Mouse (Mus musculus): ENCODE measurements around the gene Arhgef7.

Arhgef7 gene

DNA sequence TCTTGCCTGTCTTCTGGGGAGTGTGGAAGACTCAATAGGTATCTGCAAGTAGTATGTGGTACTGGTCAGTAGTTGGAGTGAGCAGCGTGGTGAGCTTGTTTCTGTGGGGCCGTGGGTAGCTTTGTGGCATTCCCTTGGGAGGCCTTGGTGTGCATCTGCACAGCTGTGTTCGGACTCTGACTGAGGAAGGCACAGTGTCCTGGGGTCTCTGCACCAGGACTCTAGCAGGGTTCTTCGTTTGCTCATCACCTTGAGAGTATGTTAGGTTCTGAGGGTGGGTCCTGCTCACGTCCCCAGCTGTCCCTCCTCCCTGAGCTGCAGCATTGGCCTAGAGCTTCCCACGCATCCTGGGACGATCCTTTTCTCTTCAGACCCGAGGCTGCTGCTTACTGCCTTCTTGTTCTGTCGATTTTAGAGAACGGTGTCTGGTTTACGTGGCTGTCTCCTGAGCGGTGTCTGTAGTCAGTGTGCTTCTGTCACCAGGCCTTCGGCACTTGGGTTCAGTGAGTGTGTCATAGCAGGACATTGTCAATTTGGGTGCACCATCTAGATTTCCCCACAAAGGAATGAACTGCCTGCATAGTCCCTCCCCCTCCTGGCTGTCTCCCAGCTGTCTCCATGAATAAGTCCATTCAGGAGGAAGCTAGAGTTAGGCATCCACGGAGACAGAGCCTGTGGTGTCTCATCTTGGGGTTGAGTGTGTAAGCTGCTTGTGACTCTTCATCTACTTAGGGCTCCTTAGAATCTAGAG, 70.4 kb downstream of the Arhgef7 start:
- no peak for DNase-seq (ENCODE audit: low spot score in 2 of 2)

- no peak for DNase-seq (ENCODE audit: low spot score in 2 of 2)
These were observed 71.0 kb downstream of the Arhgef7 start for GRCm38 (mm10) chr8:11798480-11798867.

- DNase-seq (ENCODE audit: low spot score in 2 of 2), result no peak
These were observed 71.6 kb downstream of the Arhgef7 start for GRCm38 (mm10) chr8:11799098-11799497.

- no peak for DNase-seq (ENCODE audit: low spot score in 2 of 2)
These were observed 73.0 kb downstream of the Arhgef7 start for GRCm38 (mm10) chr8:11800481-11800880.

GRCm38 (mm10) chr8:11801571-11801970, 74.0 kb downstream of the Arhgef7 start:
- DNase-seq (ENCODE audit: low spot score in 2 of 2), result no peak

DNA sequence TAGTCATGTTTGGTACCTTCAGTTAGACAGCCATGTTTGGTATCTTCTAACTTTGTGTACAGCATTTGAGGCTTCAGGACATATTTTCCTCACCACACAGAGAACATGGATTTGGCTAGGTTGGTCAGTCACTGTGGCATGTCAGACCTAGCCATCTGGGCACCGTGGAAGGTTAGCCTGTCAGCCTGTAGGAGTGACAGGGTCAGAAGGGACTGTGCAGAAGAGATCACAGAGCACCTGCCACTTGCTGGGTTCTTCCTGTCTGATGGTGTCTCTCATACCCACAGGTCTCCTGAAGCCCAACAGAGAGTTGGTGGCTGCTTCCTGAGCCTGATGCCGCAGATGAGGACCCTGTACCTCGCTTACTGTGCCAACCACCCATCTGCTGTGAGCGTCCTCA, 77.4 kb downstream of the Arhgef7 start:
- no peak for DNase-seq (ENCODE audit: low spot score in 2 of 2)

GRCm38 (mm10) chr8:11806252-11806651, 78.7 kb downstream of the Arhgef7 start:
- DNase-seq (ENCODE audit: low spot score in 2 of 2), result no peak

GRCm38 (mm10) chr8:11807361-11807760, 79.8 kb downstream of the Arhgef7 start:
- DNase-seq (ENCODE audit: low spot score in 2 of 2), result no peak

DNA sequence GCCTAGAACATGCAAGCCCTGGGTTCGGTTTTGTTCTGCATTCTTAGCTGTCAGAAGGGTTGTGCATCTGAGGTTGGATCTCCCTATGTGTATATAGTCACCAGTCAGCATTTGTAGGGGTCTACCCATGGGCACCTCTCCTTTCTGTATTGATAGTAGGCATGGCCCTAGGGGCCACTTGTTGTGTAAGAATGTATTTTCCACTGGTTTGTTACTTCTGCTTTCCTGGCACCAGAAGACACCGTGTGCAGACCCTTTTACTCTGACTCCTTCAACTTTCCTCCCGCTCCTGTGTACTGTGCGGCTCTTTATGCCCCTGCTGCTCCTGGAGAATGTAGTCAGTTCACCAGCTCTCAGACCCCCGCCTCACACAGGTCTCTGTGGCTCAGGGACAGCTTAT, 80.5 kb downstream of the Arhgef7 start:
- no peak for DNase-seq (ENCODE audit: low spot score in 2 of 2)

- no peak for DNase-seq (ENCODE audit: low spot score in 2 of 2)
These were observed 82.9 kb downstream of the Arhgef7 start for GRCm38 (mm10) chr8:11810426-11810825.

DNA sequence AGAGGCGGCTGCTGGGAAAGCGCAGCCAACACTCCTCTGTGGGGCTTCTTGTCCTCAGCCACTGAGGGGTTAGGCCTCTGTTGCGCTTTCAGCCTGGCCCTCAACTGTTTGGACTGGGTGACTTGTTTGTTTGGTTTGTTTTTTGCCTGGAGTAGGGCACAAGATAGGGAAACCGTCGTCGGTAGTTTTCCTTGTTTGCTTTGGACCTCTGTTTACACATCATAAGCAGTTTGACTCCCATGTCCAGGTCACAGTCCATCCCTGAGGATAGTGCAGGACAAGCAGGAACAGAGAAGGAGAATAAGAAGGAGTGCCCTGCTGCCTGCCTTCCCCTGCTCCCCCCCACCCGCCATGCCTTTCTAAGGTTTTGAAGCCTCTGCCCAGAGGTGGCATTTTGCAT, 86.3 kb downstream of the Arhgef7 start:
- no peak for DNase-seq (ENCODE audit: low spot score in 2 of 2)

DNA sequence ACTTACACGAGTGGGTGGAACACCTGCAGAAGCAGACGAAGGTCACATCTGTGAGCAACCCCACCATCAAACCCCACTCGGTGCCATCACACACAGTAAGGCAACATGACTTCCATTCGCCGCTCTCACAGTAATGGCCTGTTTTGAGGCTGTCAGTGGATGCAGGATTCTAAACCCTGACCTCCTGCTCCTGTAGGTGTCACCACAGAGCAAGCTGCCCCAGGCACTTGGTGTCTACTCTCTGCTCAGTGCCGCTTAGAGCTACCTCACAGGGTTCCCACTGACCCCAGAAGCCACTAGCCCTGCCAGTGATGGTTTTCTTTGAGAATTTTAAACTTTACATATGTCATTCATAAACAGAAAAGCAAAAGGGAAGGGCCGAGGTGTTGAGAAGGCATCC, 87.7 kb downstream of the Arhgef7 start:
- no peak for DNase-seq (ENCODE audit: low spot score in 2 of 2)

DNA sequence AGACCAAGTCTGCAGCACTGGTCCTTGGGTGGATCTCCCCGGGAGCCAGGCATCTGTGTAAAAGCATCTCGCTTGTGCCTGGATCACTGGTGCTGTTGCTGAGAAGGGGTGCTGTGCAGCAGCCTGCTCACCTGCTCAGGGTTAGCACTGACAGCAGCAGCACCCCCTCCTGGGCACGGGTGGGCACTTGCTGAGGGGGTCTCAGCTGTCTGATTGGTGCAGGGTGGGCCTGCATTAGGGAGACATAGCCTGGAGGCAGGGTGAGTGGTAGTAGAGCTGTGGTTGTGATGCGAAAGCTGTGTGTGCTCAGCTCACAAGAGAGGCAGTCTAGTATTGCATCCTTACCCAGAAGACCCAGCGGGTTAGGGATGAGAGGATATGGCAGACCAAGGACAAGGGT, 92.6 kb downstream of the Arhgef7 start:
- no peak for DNase-seq (ENCODE audit: low spot score in 2 of 2)

DNA sequence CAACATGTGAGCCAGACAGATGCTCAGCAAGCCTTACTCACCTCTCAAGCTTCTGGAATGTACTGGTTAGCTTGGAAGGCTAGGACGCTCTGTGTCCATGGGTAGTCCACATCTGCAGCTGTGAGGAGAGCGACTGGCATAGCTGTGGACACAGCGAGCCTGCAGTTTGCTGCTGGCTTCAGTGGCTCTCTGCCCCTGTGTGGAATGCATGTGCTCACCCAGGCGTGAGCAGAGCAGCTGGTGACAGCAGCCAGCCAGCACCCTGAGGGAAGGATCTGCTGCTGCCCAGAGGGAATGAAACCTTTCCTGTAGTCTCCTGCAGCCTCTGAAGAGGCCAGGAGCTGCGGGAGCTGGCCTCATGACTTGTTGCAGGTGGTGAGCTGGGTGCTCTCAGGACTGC, 93.0 kb downstream of the Arhgef7 start:
- no peak for DNase-seq (ENCODE audit: low spot score in 2 of 2)

GRCm38 (mm10) chr8:11821451-11822206, 94.1 kb downstream of the Arhgef7 start:
- no peak for DNase-seq (ENCODE audit: low spot score in 2 of 2)

GRCm38 (mm10) chr8:11822550-11823060, 95.1 kb downstream of the Arhgef7 start:
- no peak for DNase-seq (ENCODE audit: low spot score in 2 of 2)

GRCm38 (mm10) chr8:11825756-11826155, 98.2 kb downstream of the Arhgef7 start:
- DNase-seq (ENCODE audit: low spot score in 2 of 2), result no peak

GRCm38 (mm10) chr8:11827312-11827711, 99.8 kb downstream of the Arhgef7 start:
- no peak for DNase-seq (ENCODE audit: low spot score in 2 of 2)

DNA sequence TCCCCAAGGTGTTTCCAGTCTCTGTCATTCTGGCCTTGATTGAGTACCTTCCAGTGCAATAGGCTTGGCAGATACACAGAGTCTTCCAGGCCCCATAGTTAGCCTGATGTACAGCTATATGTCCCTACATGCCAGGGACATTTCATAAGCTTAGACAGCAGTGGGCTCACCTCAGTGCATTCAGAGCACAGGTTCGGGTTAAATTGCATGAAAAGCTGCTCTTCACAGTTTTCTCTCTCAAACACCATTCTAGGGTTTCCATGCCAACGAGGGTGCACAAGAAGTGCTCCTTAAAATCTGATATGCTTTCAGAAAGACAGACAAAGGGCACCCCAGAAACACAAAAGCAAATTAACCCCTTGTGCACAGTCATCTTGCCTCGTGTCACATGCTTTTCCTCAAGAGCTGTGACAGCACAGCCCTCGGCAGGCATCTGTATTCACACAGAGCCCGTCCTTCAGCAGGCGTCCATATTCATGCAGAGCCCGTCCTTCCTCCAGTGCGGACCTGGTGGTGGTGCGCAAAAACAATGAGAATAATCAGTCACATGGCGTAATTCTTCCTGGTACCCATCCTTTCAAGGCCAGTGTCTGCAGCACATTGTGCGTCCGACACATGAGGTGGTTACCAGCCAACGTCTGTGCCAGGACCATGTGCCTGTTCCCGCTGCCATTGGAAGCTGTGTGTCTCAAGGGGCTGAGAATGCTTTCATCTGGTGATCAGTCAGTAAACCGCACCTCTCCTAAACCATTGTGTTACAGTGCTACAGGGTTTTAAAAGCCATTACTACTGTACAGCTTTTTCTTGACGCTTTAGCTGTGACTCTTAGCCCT, 102.9 kb downstream of the Arhgef7 start:
- DNase-seq (ENCODE audit: low spot score in 2 of 2), result no peak

- no peak for DNase-seq (ENCODE audit: low spot score in 2 of 2)
These were observed 103.7 kb downstream of the Arhgef7 start for GRCm38 (mm10) chr8:11831174-11831573.

GRCm38 (mm10) chr8:11831939-11832338, 104.4 kb downstream of the Arhgef7 start:
- no peak for DNase-seq (ENCODE audit: low spot score in 2 of 2)

- no peak for DNase-seq (ENCODE audit: low spot score in 2 of 2)
These were observed 105.6 kb downstream of the Arhgef7 start for GRCm38 (mm10) chr8:11833157-11833556.

Data from spleen, postnatal 10 days (tissue).